Mouse (Mus musculus): ENCODE results near the gene Stard8.

GRCm38 (mm10) chrX:99066550-99066949 lies 63.5 kb downstream of the Stard8 start:
- TF ChIP-seq POLR2A (IDR thresholded peaks at IDR 0.05; ENCODE audit: extremely low read depth, insufficient read depth, low read length) (no peak), CTCF (IDR thresholded peaks at IDR 0.05; ENCODE audit: low read depth, low read length) (no peak)

All from liver, adult 2 months (tissue).